Mouse (Mus musculus) neural tube, embryonic 14.5 days (tissue): ENCODE measurements around the gene 4930404H24Rik. TPM values are rescaled to one million over a fixed set of nuclear protein-coding genes. Genes with fewer than 3 reads are reported as not detected.
"Not testable (repeated sequence)": the region's sequence is repeated elsewhere in the genome, so short reads cannot be mapped to it uniquely, and the experiment has no call there.

Experiments used
- ATAC-seq: fragments of 200-750 bp; cut with Nextera tagmentation; 2 replicates; pipeline ENCODE4 v1.8.0; 2017; ENCODE audit warnings: low read depth, mild to moderate bottlenecking, moderate TSS enrichment, moderate library complexity
- H3K27ac ChIP-seq: fragments of 300-500 bp; sonication (generic); 2 replicates; pipeline ENCODE4 v1.5.1; 2014; ENCODE audit warnings: low read depth, mild to moderate bottlenecking, control low read depth, low read length, moderate library complexity, mixed read lengths
- H3K27me3 ChIP-seq: fragments of 300-500 bp; sonication (generic); 2 replicates; pipeline ENCODE4 v1.6.1; 2014; ENCODE audit warnings: low read length; ENCODE audit not compliant: control insufficient read depth, insufficient read depth
- H3K36me3 ChIP-seq: fragments of 300-500 bp; sonication (generic); 2 replicates; pipeline ENCODE4 v1.6.1; 2014; ENCODE audit warnings: low read length, mixed read lengths; ENCODE audit not compliant: control insufficient read depth, insufficient read depth
- H3K4me1 ChIP-seq: fragments of 300-500 bp; sonication (generic); 2 replicates; pipeline ENCODE4 v1.6.1; 2014; ENCODE audit warnings: low read length; ENCODE audit not compliant: control insufficient read depth, insufficient read depth
- H3K4me2 ChIP-seq: fragments of 300-500 bp; sonication (generic); 2 replicates; pipeline ENCODE4 v1.6.1; 2014; ENCODE audit warnings: mild to moderate bottlenecking, low read depth, low read length, control low read depth
- H3K4me3 ChIP-seq: fragments of 300-500 bp; sonication (generic); 2 replicates; pipeline ENCODE4 v1.5.1; 2014; ENCODE audit warnings: low read depth, low read length, control low read depth, mixed read lengths
- H3K9ac ChIP-seq: fragments of 300-500 bp; sonication (generic); replicated peaks from 2 replicates; pipeline ENCODE4 v1.6.1; 2014; ENCODE audit warnings: low read depth, mild to moderate bottlenecking, control low read depth, low read length, mixed read lengths
- H3K9me3 ChIP-seq: fragments of 300-500 bp; sonication (generic); 2 replicates; pipeline ENCODE4 v1.6.1; 2016; ENCODE audit warnings: low read length; ENCODE audit not compliant: control insufficient read depth
- WGBS: fragments of 180-500 bp; shearing (Covaris S2); extraction: QIAGEN DNeasy Blood & Tissue Kit; methylation state at CpG from one replicate; pipeline ENCODE4 v1.1.7; 2014; 5-methylcytosine and 5-hydroxymethylcytosine counted together
- polyA plus RNA-seq: library from polyadenylated mRNA; unstranded; fragments of >200 nt; fragmentation: Nextera tagmentation; extraction: Ambion mirVana; gene quantifications from 2 replicates; pipeline ENCODE4 v1.2.1, GENCODE M21; 2014

The 4930404H24Rik gene
- polyA plus RNA-seq, 1 experiment from 2014 or later = not detected

DNA sequence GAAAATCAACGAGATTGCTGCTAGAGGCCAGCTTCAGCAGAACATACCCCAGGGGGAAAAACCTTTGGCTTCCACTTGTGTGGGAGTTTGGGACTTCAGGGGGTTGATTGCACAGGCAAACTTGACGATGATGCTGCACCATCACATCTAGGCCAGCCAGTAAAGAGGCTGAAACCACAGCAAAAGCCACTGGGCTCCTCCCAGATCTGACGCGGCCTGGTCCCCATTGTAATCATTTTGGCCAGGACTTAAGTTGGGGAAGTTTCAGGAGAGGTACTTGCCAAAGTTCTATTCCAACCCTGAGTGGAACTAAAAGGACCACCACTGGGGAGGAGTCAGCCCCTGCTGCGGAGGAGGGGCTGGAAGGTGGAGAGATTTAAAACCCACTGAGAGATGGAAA, 1.6 kb upstream of the 4930404H24Rik start:
- Histone ChIP-seq H3K27ac (0 out of 2 replicates have a peak overlapping the region, but pooled peaks have one; percentile 97), H3K9ac (no peak overlapping the region)

DNA sequence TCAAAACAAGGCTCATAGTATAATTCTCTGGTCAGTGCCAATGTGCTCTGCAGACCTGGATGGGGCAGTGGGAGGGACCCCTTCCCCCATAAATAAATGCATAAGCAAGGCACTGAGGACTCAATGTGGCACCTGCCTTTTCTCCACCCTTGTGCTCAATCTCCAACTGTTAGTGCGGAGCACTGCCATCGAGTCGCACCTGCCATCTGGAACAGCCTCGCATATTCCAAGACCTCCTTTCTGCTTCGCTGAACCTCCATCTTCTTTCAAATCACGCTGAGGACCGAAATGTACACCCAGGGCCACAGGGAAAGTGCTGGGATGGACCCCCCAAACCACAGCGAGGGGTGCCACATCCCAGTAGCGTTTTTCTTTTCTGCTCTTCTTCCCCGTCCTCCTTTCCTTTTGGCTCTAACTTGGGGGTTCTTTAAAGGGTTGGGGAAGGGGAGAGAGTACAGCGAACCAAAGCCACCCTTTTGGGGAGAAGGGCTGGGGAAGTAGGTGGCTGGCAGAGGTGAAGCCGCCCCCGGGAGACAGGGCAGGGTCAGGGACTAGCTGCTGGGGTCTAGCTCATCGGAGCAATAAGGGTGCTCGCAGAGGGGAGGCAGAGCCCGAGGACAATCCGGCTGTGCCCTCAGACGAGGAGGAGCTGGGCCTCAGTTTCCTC, 945 bp upstream of the 4930404H24Rik start:
- H3K36me3 ChIP-seq = no peaks in the 10 kb centered on the region
- peak overlapping the region; percentile 90 for H3K4me2 ChIP-seq
- 4% methylated on average over 18 of the region's 18 CpGs for WGBS
- H3K9ac ChIP-seq = peak overlapping the region; percentile 76
- H3K27me3 ChIP-seq = no peaks in the 10 kb centered on the region
- no peaks in the 10 kb centered on the region for H3K9me3 ChIP-seq
- peaks cover 28% of the 10 kb centered on the region for H3K4me1 ChIP-seq
- peak overlapping the region; percentile 53 for H3K4me3 ChIP-seq
- peak overlapping the region; percentile 97 for H3K27ac ChIP-seq
- ATAC-seq = peak; percentile 21

More for the DNA sequence above, 1.6 kb upstream of the 4930404H24Rik start:
- Histone ChIP-seq H3K4me2 (peak overlapping the region; percentile 90; the same call in 1 of the 2 replicates), H3K9me3 (no peaks in the 10 kb centered on the region), H3K4me3 (no peak overlapping the region), H3K27me3 (no peaks in the 10 kb centered on the region), H3K36me3 (no peaks in the 10 kb centered on the region), H3K4me1 (peaks cover 27% of the 10 kb centered on the region)
- WGBS = 19% methylated on average over 5 of the region's 5 CpGs
- ATAC-seq = no peak

DNA sequence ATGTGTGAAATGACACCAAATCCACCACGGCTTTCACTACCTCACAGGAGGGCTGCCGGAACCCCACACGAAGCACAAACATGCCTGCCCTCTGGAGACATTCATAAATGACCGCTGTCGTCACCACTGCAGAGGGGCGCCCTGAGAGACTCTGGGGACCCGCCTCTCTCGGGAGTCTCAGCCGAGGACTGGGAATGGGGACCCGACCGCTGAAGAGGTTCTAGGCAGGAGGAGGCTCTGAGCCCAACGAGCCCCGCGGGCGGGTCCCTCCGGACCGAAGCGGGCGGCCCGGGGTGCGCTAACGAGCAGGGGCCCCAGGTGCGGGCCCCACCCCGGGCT, 442 bp upstream of the 4930404H24Rik start:
- Histone ChIP-seq H3K4me2 (peak overlapping the region; percentile 90), H3K36me3 (no peaks in the 10 kb centered on the region), H3K4me1 (peaks cover 33% of the 10 kb centered on the region), H3K9ac (peak overlapping the region; percentile 76), H3K9me3 (no peaks in the 10 kb centered on the region), H3K4me3 (peak overlapping the region; percentile 53), H3K27ac (peak overlapping the region; percentile 97), H3K27me3 (no peaks in the 10 kb centered on the region)
- under 1% methylated on average over 23 of the region's 24 CpGs for WGBS
- ATAC-seq = peak; percentile 21

DNA sequence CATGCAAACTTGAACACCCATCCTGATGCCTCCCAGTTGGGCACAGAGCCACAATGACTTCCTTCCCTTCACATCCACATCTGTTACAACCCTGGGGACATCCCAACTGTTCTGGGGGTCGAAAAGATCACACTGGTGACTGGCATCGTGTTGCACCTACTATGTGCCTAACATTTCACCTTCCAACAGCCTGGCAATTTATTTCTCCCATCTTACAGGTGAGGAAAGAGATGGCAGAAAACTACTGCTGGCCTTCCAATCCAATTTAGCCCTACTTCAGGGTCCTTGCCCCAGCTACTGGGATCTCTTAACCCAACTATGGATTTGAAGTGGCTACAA, 772 bp downstream of the 4930404H24Rik start:
- 26% methylated on average over 2 of the region's 2 CpGs for whole genome bisulfite sequencing

DNA sequence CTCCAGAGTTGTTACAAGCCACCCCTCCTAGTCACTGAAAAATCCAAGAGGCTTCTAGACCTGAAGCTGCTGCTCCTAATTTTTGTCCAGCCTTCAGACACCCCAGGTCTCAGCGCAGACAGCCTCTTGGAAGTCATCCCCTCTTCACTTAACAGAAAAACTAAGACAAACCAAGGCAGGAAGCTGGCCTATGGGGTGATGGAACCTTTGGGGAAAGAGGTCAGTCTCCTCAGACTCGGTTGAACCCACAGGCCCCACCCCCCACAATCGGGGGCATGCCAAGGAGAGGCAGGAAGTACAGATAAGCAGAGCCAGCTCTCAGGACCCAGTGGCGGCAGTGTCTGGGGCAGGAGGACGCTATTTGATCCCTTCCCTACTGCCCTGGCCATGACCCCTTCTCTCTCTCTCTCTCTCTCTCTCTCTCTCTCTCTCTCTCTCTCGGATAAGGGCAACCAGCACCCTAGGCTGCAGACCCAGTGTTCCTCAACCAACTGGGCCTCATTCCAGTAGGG, 1.2 kb downstream of the 4930404H24Rik start:
- WGBS = 10% methylated on average over 6 of the region's 6 CpGs
- Histone ChIP-seq H3K36me3 (no peaks in the 10 kb centered on the region), H3K4me2 (no peak overlapping the region; the same call in 1 of the 2 replicates), H3K4me1 (peaks cover 39% of the 10 kb centered on the region), H3K27ac (peak overlapping the region; percentile 97), H3K9me3 (no peaks in the 10 kb centered on the region), H3K9ac (no peak overlapping the region), H3K27me3 (no peaks in the 10 kb centered on the region), H3K4me3 (no peak overlapping the region)
- no peak for ATAC-seq

More for the DNA sequence above, 772 bp downstream of the 4930404H24Rik start:
- peak overlapping the region; percentile 97 for H3K27ac ChIP-seq
- peak overlapping the region; percentile 90 for H3K4me2 ChIP-seq
- 0 out of 2 replicates have a peak, but pooled peaks have one; percentile 3 for ATAC-seq
- H3K4me1 ChIP-seq = peaks cover 39% of the 10 kb centered on the region
- H3K9ac ChIP-seq = peak overlapping the region; percentile 76
- peak overlapping the region; percentile 53 for H3K4me3 ChIP-seq
- H3K27me3 ChIP-seq = no peaks in the 10 kb centered on the region
- H3K36me3 ChIP-seq = no peaks in the 10 kb centered on the region
- H3K9me3 ChIP-seq = no peaks in the 10 kb centered on the region

DNA sequence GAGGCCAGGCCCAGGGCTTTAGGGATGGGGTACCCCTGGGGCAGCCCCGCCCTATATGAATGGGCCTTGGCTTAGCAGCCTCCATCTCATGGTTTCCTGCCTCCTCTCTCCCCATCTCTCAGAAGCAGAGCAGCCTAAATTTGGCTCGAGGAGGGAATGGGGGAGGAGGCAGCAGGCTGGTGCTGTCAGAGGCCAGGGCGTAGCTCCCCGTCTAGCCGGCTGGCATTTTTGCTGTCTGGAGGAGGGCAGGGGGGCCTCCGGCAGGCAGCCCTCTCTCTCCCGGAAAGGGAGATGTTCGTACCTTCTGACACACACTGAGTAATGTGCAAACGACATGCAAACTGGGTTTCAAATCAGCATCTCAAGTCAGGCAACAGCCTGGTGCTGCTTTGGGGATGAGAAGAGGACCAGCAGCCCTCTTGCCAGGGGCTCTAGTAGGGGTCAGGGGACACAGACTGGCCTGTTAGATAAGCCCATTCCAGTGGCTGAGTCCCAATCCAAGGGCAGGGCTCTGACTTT, 1.8 kb downstream of the 4930404H24Rik start:
- WGBS = 27% methylated on average over 8 of the region's 9 CpGs
- H3K4me3 ChIP-seq = no peak overlapping the region
- H3K4me1 ChIP-seq = peaks cover 39% of the 10 kb centered on the region
- H3K9me3 ChIP-seq = no peaks in the 10 kb centered on the region
- H3K27ac ChIP-seq = peak overlapping the region; percentile 64
- no peak overlapping the region for H3K9ac ChIP-seq
- no peaks in the 10 kb centered on the region for H3K27me3 ChIP-seq
- ATAC-seq = no peak
- no peaks in the 10 kb centered on the region for H3K36me3 ChIP-seq
- no peak overlapping the region for H3K4me2 ChIP-seq

DNA sequence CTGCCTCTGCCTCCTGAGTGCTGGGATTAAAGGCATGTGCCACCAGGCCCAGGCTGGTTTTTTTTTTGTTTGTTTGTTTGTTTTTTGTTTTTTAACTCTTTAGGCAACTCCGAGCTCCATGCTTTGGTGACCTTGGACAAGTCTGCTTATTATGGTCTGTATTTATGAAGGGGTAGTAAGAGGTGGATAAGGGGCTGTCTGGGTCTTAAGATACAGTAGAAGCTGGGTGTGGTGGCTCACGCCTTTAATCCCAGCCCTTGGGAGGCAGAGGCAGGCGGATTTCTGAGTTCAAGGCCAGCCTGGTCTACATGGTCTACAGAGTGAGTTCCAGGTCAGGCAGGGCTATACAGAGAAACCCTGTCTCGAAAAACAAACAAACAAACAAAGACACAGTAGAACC, 2.8 kb downstream of the 4930404H24Rik start:
- WGBS = 88% methylated on average over 4 of the region's 4 CpGs
- not testable (repeated sequence) for H3K4me3 ChIP-seq, H3K9ac ChIP-seq, H3K4me2 ChIP-seq, H3K36me3 ChIP-seq, H3K27ac ChIP-seq, H3K27me3 ChIP-seq, ATAC-seq, H3K9me3 ChIP-seq
- peaks cover 39% of the 10 kb centered on the region for H3K4me1 ChIP-seq

DNA sequence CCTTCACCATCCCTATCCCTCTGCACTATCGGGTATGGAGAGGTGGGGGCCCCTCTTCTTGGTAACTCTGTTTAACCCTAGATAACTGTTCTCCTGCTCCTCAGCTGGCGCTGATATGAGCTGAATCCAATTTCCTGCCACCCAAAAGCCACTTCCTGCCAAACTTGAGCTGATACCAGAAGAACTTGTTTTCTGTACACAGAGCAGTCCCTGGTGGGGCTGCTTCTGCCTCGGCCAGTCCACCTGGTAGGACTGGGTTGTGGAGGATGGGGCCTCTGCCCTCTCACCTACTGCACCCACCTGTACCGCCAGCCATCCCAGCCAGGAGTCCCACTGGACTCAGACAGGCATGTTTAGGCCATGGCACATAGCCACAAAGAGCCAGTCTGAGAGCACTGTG, 3.2 kb downstream of the 4930404H24Rik start:
- Histone ChIP-seq H3K9ac (no peak overlapping the region), H3K4me3 (no peak overlapping the region), H3K36me3 (no peaks in the 10 kb centered on the region), H3K27me3 (no peaks in the 10 kb centered on the region), H3K4me1 (peaks cover 39% of the 10 kb centered on the region), H3K4me2 (no peak overlapping the region), H3K9me3 (no peaks in the 10 kb centered on the region), H3K27ac (no peak overlapping the region)
- ATAC-seq = no peak
- 93% methylated on average over 4 of the region's 4 CpGs for WGBS

DNA sequence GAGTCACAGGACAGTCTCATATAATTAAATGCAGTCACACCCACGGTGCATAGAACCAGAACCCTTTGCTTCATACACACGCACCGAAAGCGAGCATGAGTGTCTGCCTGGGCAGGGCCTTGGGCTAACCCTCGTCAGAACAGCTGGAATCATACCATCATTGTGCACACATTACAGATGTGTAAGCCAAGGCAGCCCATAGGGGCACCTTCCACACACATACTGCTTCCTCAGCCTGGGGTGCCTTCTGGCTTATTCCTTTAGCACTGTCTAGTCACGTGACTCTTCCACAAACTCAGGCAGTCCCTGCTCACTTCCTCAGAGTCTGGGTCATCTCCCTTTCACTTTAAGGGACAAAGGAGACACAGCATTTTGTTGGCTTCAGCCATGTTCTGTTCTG, 3.7 kb downstream of the 4930404H24Rik start:
- Histone ChIP-seq H3K4me1 (peaks cover 36% of the 10 kb centered on the region), H3K27ac (no peak overlapping the region; the same call in 1 of the 2 replicates), H3K9me3 (no peaks in the 10 kb centered on the region), H3K36me3 (no peaks in the 10 kb centered on the region), H3K9ac (no peak overlapping the region), H3K27me3 (no peaks in the 10 kb centered on the region), H3K4me3 (no peak overlapping the region), H3K4me2 (no peak overlapping the region)
- ATAC-seq = no peak
- 78% methylated on average over 6 of the region's 6 CpGs for WGBS
